Mouse (Mus musculus): ENCODE data around the gene Gk5.

- TF ChIP-seq POLR2A (IDR thresholded peaks at IDR 0.05; ENCODE audit: low read depth, low read length) = no peak
- TF ChIP-seq CTCF (IDR thresholded peaks at IDR 0.05; ENCODE audit: extremely low read depth, insufficient read depth, insufficient read length, insufficient replicate concordance) = no peak
Measured at GRCm38 (mm10) chr9:96144883-96145282, 25.7 kb downstream of the Gk5 start.

All from spleen, adult 2 months (tissue).